Mouse (Mus musculus) liver, embryonic 15.5 days (tissue): ENCODE results near the gene Susd6. TPM values are rescaled to one million over a fixed set of nuclear protein-coding genes. Genes with fewer than 3 reads are reported as not detected.
A peak's percentile ranks its signal among the peaks of the same experiment; 100 is the strongest.

Experiments
- ATAC-seq: fragments of 200-750 bp; cut with Nextera tagmentation; 2 replicates; pipeline ENCODE4 v1.8.0; 2017; ENCODE audit warnings: moderate number of reproducible peaks, mild to moderate bottlenecking, moderate library complexity; ENCODE audit not compliant: insufficient read depth
- H3K27ac ChIP-seq: fragments of 300-500 bp; sonication (generic); replicated peaks from 2 replicates; pipeline ENCODE4 v1.5.1; 2015; ENCODE audit warnings: mild to moderate bottlenecking, inconsistent platforms
- H3K27me3 ChIP-seq: fragments of 300-500 bp; sonication (generic); 2 replicates; pipeline ENCODE4 v1.6.1; 2015; ENCODE audit warnings: mild to moderate bottlenecking, inconsistent platforms
- H3K36me3 ChIP-seq: fragments of 300-500 bp; sonication (generic); replicated peaks from 2 replicates; pipeline ENCODE4 v1.6.1; 2015; ENCODE audit warnings: moderate library complexity, mild to moderate bottlenecking, inconsistent platforms
- H3K4me1 ChIP-seq: fragments of 300-500 bp; sonication (generic); replicated peaks from 2 replicates; pipeline ENCODE4 v1.6.1; 2015; ENCODE audit warnings: inconsistent platforms
- H3K4me2 ChIP-seq: fragments of 300-500 bp; sonication (generic); 2 replicates; pipeline ENCODE4 v1.6.1; 2015; ENCODE audit warnings: moderate library complexity, mild to moderate bottlenecking, inconsistent platforms
- H3K4me3 ChIP-seq: fragments of 300-500 bp; sonication (generic); replicated peaks from 2 replicates; pipeline ENCODE4 v1.5.1; 2015; ENCODE audit warnings: mild to moderate bottlenecking, inconsistent platforms
- H3K9ac ChIP-seq: fragments of 300-500 bp; sonication (generic); 2 replicates; pipeline ENCODE4 v1.6.1; 2015; ENCODE audit warnings: moderate library complexity, mild to moderate bottlenecking, inconsistent platforms
- H3K9me3 ChIP-seq: fragments of 300-500 bp; sonication (generic); replicated peaks from 2 replicates; pipeline ENCODE4 v1.6.1; 2016; ENCODE audit warnings: inconsistent platforms
- WGBS: fragments of 180-500 bp; shearing (Covaris S2); methylation state at CpG from one replicate; pipeline ENCODE4 v1.1.7; 2015; ENCODE audit warnings: mixed read lengths; ENCODE audit not compliant: insufficient replicate concordance; 5-methylcytosine and 5-hydroxymethylcytosine counted together
- polyA plus RNA-seq: library from polyadenylated mRNA; unstranded; fragments of >200 nt; fragmentation: Nextera tagmentation; extraction: Ambion mirVana; gene quantifications from 2 replicates; pipeline ENCODE4 v1.2.1, GENCODE M21; 2015

The Susd6 gene
- polyA plus RNA-seq, 1 experiment from 2014 or later = 13.7 TPM

GRCm38 (mm10) chr12:80854671-80855070, 64.4 kb downstream of the Susd6 start:
- Histone ChIP-seq H3K4me1 (peaks cover 38% of the 10 kb centered on the region), H3K27ac (no peak overlapping the region), H3K9me3 (no peaks in the 10 kb centered on the region), H3K36me3 (peaks cover 10% of the 10 kb centered on the region; the same call in 1 of the 2 replicates), H3K4me3 (no peak overlapping the region), H3K4me2 (no peak overlapping the region), H3K27me3 (no peaks in the 10 kb centered on the region), H3K9ac (no peak overlapping the region)
- WGBS = 82% methylated on average over 4 of the region's 4 CpGs
- peak; percentile 34; the same call in 1 of the 2 replicates for ATAC-seq

- Histone ChIP-seq H3K4me3 (no peak overlapping the region), H3K9me3 (no peaks in the 10 kb centered on the region), H3K9ac (no peak overlapping the region), H3K36me3 (peaks cover 14% of the 10 kb centered on the region; the same call in 1 of the 2 replicates), H3K27me3 (no peaks in the 10 kb centered on the region), H3K4me2 (no peak overlapping the region), H3K4me1 (peaks cover 38% of the 10 kb centered on the region), H3K27ac (peak overlapping the region; percentile 29; the same call in 1 of the 2 replicates)
- WGBS = 75% methylated on average over 2 of the region's 2 CpGs
- no peak for ATAC-seq
These were observed 64.8 kb downstream of the Susd6 start for GRCm38 (mm10) chr12:80855100-80855499.

DNA sequence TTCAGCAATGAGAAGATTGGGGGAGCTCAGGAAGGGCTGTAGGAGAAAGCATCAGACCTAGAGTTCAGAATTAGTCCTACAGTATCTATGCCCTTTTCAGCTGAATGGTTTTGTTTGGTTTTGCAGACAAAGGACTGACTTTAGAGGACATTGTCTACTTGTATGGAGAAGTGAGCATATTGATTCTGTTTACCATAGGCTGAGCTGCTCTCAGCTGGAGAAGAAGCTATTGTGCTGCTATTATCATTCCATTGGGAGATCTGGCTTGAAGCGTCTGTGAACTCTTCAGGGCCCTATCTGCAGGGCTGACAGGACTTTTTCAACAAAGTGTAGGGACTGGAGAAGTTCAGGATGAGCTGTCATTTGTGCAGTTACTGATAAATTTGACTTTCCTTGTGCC, 65.3 kb downstream of the Susd6 start:
- H3K4me2 ChIP-seq = no peak overlapping the region
- H3K4me3 ChIP-seq = no peak overlapping the region
- peak overlapping the region; percentile 29; the same call in 1 of the 2 replicates for H3K27ac ChIP-seq
- no peaks in the 10 kb centered on the region for H3K27me3 ChIP-seq
- no peak for ATAC-seq
- H3K4me1 ChIP-seq = peaks cover 38% of the 10 kb centered on the region
- WGBS = 34% methylated on average over 1 of the region's 1 CpGs
- H3K36me3 ChIP-seq = peaks cover 14% of the 10 kb centered on the region; the same call in 1 of the 2 replicates
- H3K9me3 ChIP-seq = no peaks in the 10 kb centered on the region
- H3K9ac ChIP-seq = no peak overlapping the region

GRCm38 (mm10) chr12:80857636-80858293, 67.5 kb downstream of the Susd6 start:
- peaks cover 14% of the 10 kb centered on the region; the same call in 1 of the 2 replicates for H3K36me3 ChIP-seq
- no peak overlapping the region for H3K4me3 ChIP-seq
- WGBS = 80% methylated on average over 3 of the region's 3 CpGs
- no peaks in the 10 kb centered on the region for H3K27me3 ChIP-seq
- H3K4me2 ChIP-seq = no peak overlapping the region
- H3K4me1 ChIP-seq = peaks cover 36% of the 10 kb centered on the region
- H3K9me3 ChIP-seq = no peaks in the 10 kb centered on the region
- no peak overlapping the region for H3K9ac ChIP-seq
- no peak overlapping the region for H3K27ac ChIP-seq
- ATAC-seq = no peak

- Histone ChIP-seq H3K27ac (no peak overlapping the region), H3K4me1 (peaks cover 36% of the 10 kb centered on the region), H3K36me3 (peaks cover 15% of the 10 kb centered on the region), H3K4me2 (no peak overlapping the region), H3K4me3 (no peak overlapping the region), H3K9ac (no peak overlapping the region), H3K27me3 (no peaks in the 10 kb centered on the region), H3K9me3 (no peaks in the 10 kb centered on the region)
- ATAC-seq = no peak
- 79% methylated on average over 2 of the region's 2 CpGs for WGBS
These were observed 68.0 kb downstream of the Susd6 start for GRCm38 (mm10) chr12:80858307-80858706.

GRCm38 (mm10) chr12:80861916-80862315, 71.6 kb downstream of the Susd6 start:
- Histone ChIP-seq H3K27ac (no peak overlapping the region), H3K36me3 (peaks cover 21% of the 10 kb centered on the region), H3K27me3 (no peaks in the 10 kb centered on the region), H3K4me2 (no peak overlapping the region), H3K4me3 (no peak overlapping the region), H3K9me3 (no peaks in the 10 kb centered on the region), H3K4me1 (peaks cover 20% of the 10 kb centered on the region), H3K9ac (no peak overlapping the region)
- WGBS = 21% methylated on average over 1 of the region's 1 CpGs
- no peak for ATAC-seq

- Histone ChIP-seq H3K4me1 (peaks cover 19% of the 10 kb centered on the region), H3K9ac (no peak overlapping the region), H3K4me3 (no peak overlapping the region), H3K4me2 (no peak overlapping the region), H3K27me3 (no peaks in the 10 kb centered on the region), H3K27ac (no peak overlapping the region), H3K9me3 (no peaks in the 10 kb centered on the region), H3K36me3 (peaks cover 25% of the 10 kb centered on the region)
- no peak for ATAC-seq
- 75% methylated on average over 2 of the region's 2 CpGs for WGBS
These were observed 73.1 kb downstream of the Susd6 start for GRCm38 (mm10) chr12:80863370-80863769.

- WGBS = 79% methylated on average over 4 of the region's 4 CpGs
These were observed 74.9 kb downstream of the Susd6 start for GRCm38 (mm10) chr12:80865175-80865574.

GRCm38 (mm10) chr12:80866023-80866422, 75.7 kb downstream of the Susd6 start:
- no peak overlapping the region for H3K4me3 ChIP-seq

More at GRCm38 (mm10) chr12:80865175-80865574, 74.9 kb downstream of the Susd6 start:
- H3K9ac ChIP-seq = no peak overlapping the region
- H3K4me1 ChIP-seq = peaks cover 23% of the 10 kb centered on the region
- no peak overlapping the region for H3K4me3 ChIP-seq
- H3K27me3 ChIP-seq = no peaks in the 10 kb centered on the region
- no peaks in the 10 kb centered on the region for H3K9me3 ChIP-seq
- peaks cover 37% of the 10 kb centered on the region for H3K36me3 ChIP-seq
- ATAC-seq = no peak
- H3K4me2 ChIP-seq = no peak overlapping the region
- H3K27ac ChIP-seq = no peak overlapping the region

DNA sequence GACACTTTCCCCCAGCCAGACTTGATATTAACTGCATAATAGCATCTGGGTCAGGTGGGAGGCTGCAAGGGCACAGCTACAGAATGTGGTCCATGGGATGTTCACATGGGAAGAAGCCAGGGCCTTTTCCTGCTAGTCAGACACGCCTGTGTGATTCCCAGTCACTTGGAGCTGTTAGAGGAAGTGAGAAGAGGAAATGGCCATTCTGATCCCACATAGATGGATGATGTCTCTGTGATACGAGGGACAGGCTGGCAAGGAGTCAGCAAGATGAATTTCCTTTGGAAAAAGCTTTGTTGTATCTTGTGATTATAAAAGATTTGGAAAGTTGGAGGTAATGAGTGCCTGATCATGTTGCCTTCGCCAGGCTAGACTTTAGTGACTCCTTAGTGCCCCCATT, 76.8 kb downstream of the Susd6 start:
- no peak overlapping the region for H3K27ac ChIP-seq
- peaks cover 56% of the 10 kb centered on the region for H3K36me3 ChIP-seq
- H3K9me3 ChIP-seq = no peaks in the 10 kb centered on the region
- H3K27me3 ChIP-seq = no peaks in the 10 kb centered on the region
- ATAC-seq = no peak
- WGBS = 73% methylated on average over 3 of the region's 3 CpGs
- H3K4me2 ChIP-seq = no peak overlapping the region
- H3K4me3 ChIP-seq = no peak overlapping the region
- no peak overlapping the region for H3K9ac ChIP-seq
- peaks cover 20% of the 10 kb centered on the region for H3K4me1 ChIP-seq

More at GRCm38 (mm10) chr12:80866023-80866422, 75.7 kb downstream of the Susd6 start:
- Histone ChIP-seq H3K9me3 (no peaks in the 10 kb centered on the region), H3K4me1 (peaks cover 26% of the 10 kb centered on the region), H3K4me2 (no peak overlapping the region), H3K27ac (no peak overlapping the region), H3K36me3 (peaks cover 45% of the 10 kb centered on the region), H3K9ac (no peak overlapping the region), H3K27me3 (no peaks in the 10 kb centered on the region)
- no peak for ATAC-seq
- 85% methylated on average over 2 of the region's 2 CpGs for WGBS

- peaks cover 17% of the 10 kb centered on the region for H3K4me1 ChIP-seq
- H3K9ac ChIP-seq = no peak overlapping the region
- no peak overlapping the region for H3K4me3 ChIP-seq
- H3K4me2 ChIP-seq = no peak overlapping the region
- H3K9me3 ChIP-seq = no peaks in the 10 kb centered on the region
- 75% methylated on average over 7 of the region's 7 CpGs for WGBS
- peaks cover 67% of the 10 kb centered on the region for H3K36me3 ChIP-seq
- ATAC-seq = no peak
- no peaks in the 10 kb centered on the region for H3K27me3 ChIP-seq
- H3K27ac ChIP-seq = no peak overlapping the region
These were observed 78.1 kb downstream of the Susd6 start for GRCm38 (mm10) chr12:80868401-80868800.
